Mouse (Mus musculus) neural tube, embryonic 14.5 days (tissue): Measurements from ENCODE around the gene Maats1. TPM values are rescaled to one million over a fixed set of nuclear protein-coding genes. Genes with fewer than 3 reads are reported as not detected.

Source experiments
- ATAC-seq: fragments of 200-750 bp; cut with Nextera tagmentation; 2 replicates; pipeline ENCODE4 v1.8.0; 2017; ENCODE audit warnings: low read depth, mild to moderate bottlenecking, moderate TSS enrichment, moderate library complexity
- H3K27ac ChIP-seq: fragments of 300-500 bp; sonication (generic); 2 replicates; pipeline ENCODE4 v1.5.1; 2014; ENCODE audit warnings: low read depth, mild to moderate bottlenecking, control low read depth, low read length, moderate library complexity, mixed read lengths
- H3K27me3 ChIP-seq: fragments of 300-500 bp; sonication (generic); 2 replicates; pipeline ENCODE4 v1.6.1; 2014; ENCODE audit warnings: low read length; ENCODE audit not compliant: control insufficient read depth, insufficient read depth
- H3K36me3 ChIP-seq: fragments of 300-500 bp; sonication (generic); 2 replicates; pipeline ENCODE4 v1.6.1; 2014; ENCODE audit warnings: low read length, mixed read lengths; ENCODE audit not compliant: control insufficient read depth, insufficient read depth
- H3K4me1 ChIP-seq: fragments of 300-500 bp; sonication (generic); 2 replicates; pipeline ENCODE4 v1.6.1; 2014; ENCODE audit warnings: low read length; ENCODE audit not compliant: control insufficient read depth, insufficient read depth
- H3K4me2 ChIP-seq: fragments of 300-500 bp; sonication (generic); 2 replicates; pipeline ENCODE4 v1.6.1; 2014; ENCODE audit warnings: mild to moderate bottlenecking, low read depth, low read length, control low read depth
- H3K4me3 ChIP-seq: fragments of 300-500 bp; sonication (generic); 2 replicates; pipeline ENCODE4 v1.5.1; 2014; ENCODE audit warnings: low read depth, low read length, control low read depth, mixed read lengths
- H3K9ac ChIP-seq: fragments of 300-500 bp; sonication (generic); replicated peaks from 2 replicates; pipeline ENCODE4 v1.6.1; 2014; ENCODE audit warnings: low read depth, mild to moderate bottlenecking, control low read depth, low read length, mixed read lengths
- H3K9me3 ChIP-seq: fragments of 300-500 bp; sonication (generic); 2 replicates; pipeline ENCODE4 v1.6.1; 2016; ENCODE audit warnings: low read length; ENCODE audit not compliant: control insufficient read depth
- WGBS: fragments of 180-500 bp; shearing (Covaris S2); extraction: QIAGEN DNeasy Blood & Tissue Kit; methylation state at CpG from one replicate; pipeline ENCODE4 v1.1.7; 2014; 5-methylcytosine and 5-hydroxymethylcytosine counted together
- polyA plus RNA-seq: library from polyadenylated mRNA; unstranded; fragments of >200 nt; fragmentation: Nextera tagmentation; extraction: Ambion mirVana; gene quantifications from 2 replicates; pipeline ENCODE4 v1.2.1, GENCODE M21; 2014

Maats1 gene
- 0.62 and 0.66 TPM in 2 replicates for polyA plus RNA-seq

GRCm38 (mm10) chr16:38341396-38342324 lies at the start of gene Maats1:
Gene Maats1, minus strand, starts transcription at chr16:38342143.
- Histone ChIP-seq H3K36me3 (no peaks in the 10 kb centered on the region), H3K9me3 (no peaks in the 10 kb centered on the region), H3K4me3 (peak within 1 kb of the TSS; percentile 33), H3K9ac (peak within 1 kb of the TSS; percentile 39), H3K4me1 (peaks cover 4% of the 10 kb centered on the region; the same call in 1 of the 2 replicates), H3K27me3 (no peaks in the 10 kb centered on the region), H3K27ac (no peak within 1 kb of the TSS), H3K4me2 (peak within 1 kb of the TSS; percentile 76)
- WGBS = 10% methylated on average over 30 of the region's 30 CpGs
- ATAC-seq = peak; percentile 94

GRCm38 (mm10) chr16:38390322-38390721 lies 48.4 kb upstream of the Maats1 start:
- Histone ChIP-seq H3K27me3 (no peaks in the 10 kb centered on the region), H3K4me1 (no peaks in the 10 kb centered on the region), H3K9ac (no peak overlapping the region), H3K4me2 (no peak overlapping the region), H3K4me3 (no peak overlapping the region), H3K27ac (no peak overlapping the region), H3K36me3 (no peaks in the 10 kb centered on the region), H3K9me3 (no peaks in the 10 kb centered on the region)
- 95% methylated on average over 7 of the region's 7 CpGs for WGBS
- ATAC-seq = no peak

DNA sequence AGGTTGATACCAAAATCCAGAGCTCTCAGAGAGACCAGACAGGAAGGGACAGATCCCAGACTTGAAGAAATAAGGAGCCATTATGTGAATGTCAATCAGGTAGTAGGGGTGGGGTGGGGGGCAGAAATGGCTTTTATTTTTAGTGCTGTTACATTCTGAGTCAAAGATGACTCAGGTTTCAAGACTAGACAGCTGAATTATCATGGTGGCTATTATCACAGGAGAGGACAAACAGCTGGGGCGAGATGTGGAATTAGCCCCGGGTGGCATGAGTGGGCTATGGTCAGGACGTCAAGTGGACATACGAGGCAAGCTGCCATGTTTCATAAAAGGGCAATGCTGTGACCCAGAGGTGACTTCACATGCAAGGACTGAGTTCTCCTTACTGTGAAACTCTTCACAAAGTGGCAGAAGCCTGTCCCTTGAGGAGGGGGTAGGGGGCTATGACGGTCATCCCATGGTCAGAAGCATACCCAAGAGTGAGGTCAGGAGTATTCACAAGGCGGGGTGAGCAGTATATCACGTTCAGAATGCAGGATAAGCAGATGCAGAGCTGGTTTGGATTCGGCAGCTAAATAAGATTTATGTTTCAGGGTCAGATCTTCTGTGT lies 47.4 kb upstream of the Maats1 start:
- Histone ChIP-seq H3K9ac (no peak overlapping the region), H3K4me2 (no peak overlapping the region), H3K4me3 (no peak overlapping the region), H3K27ac (no peak overlapping the region), H3K36me3 (no peaks in the 10 kb centered on the region), H3K27me3 (no peaks in the 10 kb centered on the region), H3K4me1 (no peaks in the 10 kb centered on the region), H3K9me3 (no peaks in the 10 kb centered on the region)
- WGBS = 76% methylated on average over 8 of the region's 8 CpGs
- ATAC-seq = no peak

DNA sequence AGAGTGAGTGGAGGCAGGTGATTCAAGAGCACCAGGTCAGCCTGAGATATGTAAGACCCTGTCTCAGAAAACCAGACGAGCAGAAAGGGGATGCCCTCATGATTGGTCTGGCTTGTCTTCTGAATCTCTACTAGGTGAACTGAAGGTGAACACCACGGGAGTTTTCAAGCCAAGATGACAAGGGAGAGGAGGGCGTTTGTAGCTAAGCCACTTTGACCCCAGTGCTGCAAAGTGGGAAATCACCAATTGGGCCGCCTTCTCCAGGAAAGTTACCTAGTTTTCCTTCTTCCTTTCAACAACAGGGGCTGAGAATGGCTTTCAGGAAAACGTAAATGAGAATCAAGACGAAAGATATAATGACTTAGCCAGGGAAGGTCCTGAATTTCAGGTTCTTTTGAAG lies 46.8 kb upstream of the Maats1 start:
- no peaks in the 10 kb centered on the region for H3K4me1 ChIP-seq
- no peaks in the 10 kb centered on the region for H3K27me3 ChIP-seq
- H3K4me3 ChIP-seq = no peak overlapping the region
- no peaks in the 10 kb centered on the region for H3K36me3 ChIP-seq
- H3K27ac ChIP-seq = no peak overlapping the region
- no peaks in the 10 kb centered on the region for H3K9me3 ChIP-seq
- WGBS = 79% methylated on average over 6 of the region's 6 CpGs
- ATAC-seq = no peak
- no peak overlapping the region for H3K9ac ChIP-seq
- no peak overlapping the region for H3K4me2 ChIP-seq

GRCm38 (mm10) chr16:38387389-38387788 lies 45.4 kb upstream of the Maats1 start:
- no peaks in the 10 kb centered on the region for H3K9me3 ChIP-seq
- H3K36me3 ChIP-seq = no peaks in the 10 kb centered on the region
- no peak overlapping the region for H3K9ac ChIP-seq
- H3K4me1 ChIP-seq = no peaks in the 10 kb centered on the region
- ATAC-seq = no peak
- no peak overlapping the region for H3K4me3 ChIP-seq
- 84% methylated on average over 6 of the region's 6 CpGs for WGBS
- H3K27me3 ChIP-seq = no peaks in the 10 kb centered on the region
- no peak overlapping the region for H3K4me2 ChIP-seq
- no peak overlapping the region for H3K27ac ChIP-seq

DNA sequence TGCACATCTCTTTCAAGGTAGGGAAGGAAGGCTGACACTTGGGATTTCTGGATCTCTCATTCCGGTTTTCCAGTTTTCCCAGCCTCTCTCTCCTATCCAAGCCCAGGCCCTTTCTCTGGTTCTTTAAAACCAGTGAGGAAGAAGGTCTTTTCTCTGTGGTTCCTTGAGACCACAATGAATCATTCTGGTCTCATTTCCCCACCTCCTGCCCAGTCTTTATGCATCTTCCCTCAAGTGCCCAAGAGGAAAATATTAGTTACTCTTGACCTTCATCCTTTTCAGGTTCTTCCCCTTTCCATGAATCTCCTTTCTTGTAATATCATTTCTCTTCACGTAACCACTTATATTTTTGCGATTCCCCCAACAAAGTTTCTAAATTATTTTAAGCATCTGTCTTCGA lies 43.8 kb upstream of the Maats1 start:
- Histone ChIP-seq H3K4me3 (no peak overlapping the region), H3K36me3 (no peaks in the 10 kb centered on the region), H3K27ac (no peak overlapping the region), H3K9ac (no peak overlapping the region), H3K4me2 (no peak overlapping the region), H3K27me3 (no peaks in the 10 kb centered on the region), H3K4me1 (no peaks in the 10 kb centered on the region), H3K9me3 (no peaks in the 10 kb centered on the region)
- ATAC-seq = no peak
- 94% methylated on average over 4 of the region's 4 CpGs for WGBS

- Histone ChIP-seq H3K4me1 (no peaks in the 10 kb centered on the region), H3K36me3 (no peaks in the 10 kb centered on the region), H3K4me2 (no peak overlapping the region), H3K9ac (no peak overlapping the region), H3K4me3 (no peak overlapping the region), H3K27me3 (no peaks in the 10 kb centered on the region), H3K27ac (no peak overlapping the region), H3K9me3 (no peaks in the 10 kb centered on the region)
- no peak for ATAC-seq
- WGBS = 92% methylated on average over 6 of the region's 6 CpGs
Measured at GRCm38 (mm10) chr16:38385184-38385634, 43.3 kb upstream of the Maats1 start.

DNA sequence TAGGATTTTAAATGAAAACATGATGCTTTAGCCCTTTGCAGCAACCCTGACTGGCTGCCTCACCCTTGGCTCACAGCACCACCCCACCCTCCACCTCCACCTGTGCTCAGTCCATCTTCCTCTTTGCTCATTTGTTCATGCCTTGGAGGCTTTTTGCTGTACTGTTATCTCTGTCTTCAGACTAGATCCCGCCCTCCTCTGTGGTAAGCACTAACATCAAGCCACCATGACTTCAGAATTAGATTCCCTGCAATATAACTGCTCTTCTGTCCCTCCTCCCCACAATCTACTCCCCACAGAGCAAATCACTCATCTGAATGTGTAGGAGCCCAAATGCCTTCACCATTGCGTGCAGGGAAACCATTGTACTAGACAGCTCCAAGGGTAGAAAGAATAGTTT lies 41.7 kb upstream of the Maats1 start:
- no peaks in the 10 kb centered on the region for H3K9me3 ChIP-seq
- H3K4me3 ChIP-seq = no peak overlapping the region
- WGBS = 71% methylated on average over 2 of the region's 2 CpGs
- H3K36me3 ChIP-seq = no peaks in the 10 kb centered on the region
- no peaks in the 10 kb centered on the region for H3K27me3 ChIP-seq
- H3K4me1 ChIP-seq = no peaks in the 10 kb centered on the region
- H3K4me2 ChIP-seq = no peak overlapping the region
- no peak overlapping the region for H3K9ac ChIP-seq
- ATAC-seq = no peak
- no peak overlapping the region for H3K27ac ChIP-seq

- H3K27me3 ChIP-seq = no peaks in the 10 kb centered on the region
- no peak for ATAC-seq
- no peak overlapping the region for H3K27ac ChIP-seq
- H3K36me3 ChIP-seq = no peaks in the 10 kb centered on the region
- no peaks in the 10 kb centered on the region for H3K9me3 ChIP-seq
- no peaks in the 10 kb centered on the region; the same call in 1 of the 2 replicates for H3K4me1 ChIP-seq
- H3K9ac ChIP-seq = no peak overlapping the region
- 95% methylated on average over 3 of the region's 3 CpGs for WGBS
- H3K4me3 ChIP-seq = no peak overlapping the region
- no peak overlapping the region for H3K4me2 ChIP-seq
Measured at GRCm38 (mm10) chr16:38379926-38380325, 38.0 kb upstream of the Maats1 start.
